Mouse (Mus musculus): ENCODE data around the gene Slc44a5. TPM values are rescaled to one million over a fixed set of nuclear protein-coding genes. Genes with fewer than 3 reads are reported as not detected.

The Slc44a5 gene
- polyA plus RNA-seq (2017; shearing (Covaris generic)): not detected

GRCm38 (mm10) chr3:153973171-153973948 is at the start of gene Slc44a5:
TSS of gene Slc44a5 (plus strand) at chr3:153973436.

DNA sequence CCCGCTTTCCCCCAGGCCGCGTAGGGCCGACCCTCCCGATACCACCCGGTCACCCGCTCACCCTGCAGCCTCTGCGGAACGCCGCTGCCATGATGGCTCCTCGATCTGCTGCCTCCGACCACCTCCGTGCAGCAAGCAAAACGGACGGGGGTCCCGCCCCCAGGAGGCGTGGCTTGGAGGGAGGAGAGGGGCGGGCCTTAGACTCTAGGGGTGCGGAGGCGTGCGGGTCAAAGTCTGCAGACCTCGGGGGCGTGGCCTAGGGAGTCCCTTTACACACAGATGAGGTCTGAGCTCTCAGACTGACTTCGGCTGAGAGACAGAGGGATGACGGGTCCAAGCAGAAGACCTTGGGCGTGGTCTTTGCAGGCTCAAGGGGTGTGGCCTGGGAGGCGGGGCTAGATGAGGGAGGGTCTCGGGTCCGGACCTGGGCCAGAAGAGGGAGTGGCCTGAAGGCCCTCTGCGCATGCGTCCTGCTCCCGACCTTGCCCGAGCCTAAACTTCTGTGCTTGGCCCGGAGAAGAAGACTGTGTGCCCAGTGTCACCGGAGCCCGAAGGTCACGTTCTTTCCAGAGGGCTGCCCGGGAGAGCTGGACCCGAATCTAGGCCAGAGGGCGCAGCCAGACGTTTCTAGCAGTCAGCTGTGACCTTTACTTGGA is 28.8 kb upstream of the Slc44a5 start, which contains the start of gene Acadm:
Gene Acadm, minus strand, starts transcription at position 298 of the 656 bp plus-strand sequence.

Other genes starting within 250 kb of the Slc44a5 start
- 10 to 100 TPM; 29.4 to 51.9 TPM for gene St6galnac3, start 248.3 kb upstream of the Slc44a5 start, polyA plus RNA-seq (2017; shearing (Covaris generic))
- gene Asb17, start 129.2 kb upstream of the Slc44a5 start, polyA plus RNA-seq (2017; shearing (Covaris generic)): under 1 TPM in 1 of 2 experiments, not detected in 1; 0.28 TPM
- under 1 TPM in 1 of 2 experiments, not detected in 1; 0.23 TPM for gene Msh4, start 67.3 kb upstream of the Slc44a5 start, polyA plus RNA-seq (2017; shearing (Covaris generic))
- 10 to 100 TPM; 27.3 to 37.0 TPM for gene Rabggtb, start 60.4 kb upstream of the Slc44a5 start, polyA plus RNA-seq (2017; shearing (Covaris generic))
- gene Acadm, start 28.8 kb upstream of the Slc44a5 start, polyA plus RNA-seq (2017; shearing (Covaris generic)): 10 to 100 TPM; 32.7 to 51.4 TPM